In genomic region chr17:35547465-35547864, GRCm38 (mm10) we compare ENCODE assay signal across 39 mouse cellular contexts. TPM values are rescaled to one million over a fixed set of nuclear protein-coding genes. Genes with fewer than 3 reads are reported as not detected.
DNase-seq lines count a peak whose midpoint lies in the region; TF ChIP-seq lines count a peak whose summit lies in the region.
"Had no signal": no experiment of that assay in that cellular context is flagged by ENCODE, and none has a peak within 500 bp of the region (broad histone marks: within the 10 kb centered on the region; RNA-seq: fewer than 3 reads in every experiment).

No protein-coding gene starts in this region.

- peaks cover 90% of the 10 kb centered on the region for H3K4me1 ChIP-seq in E14TG2a.4 (replicated peaks; ENCODE audit: low read depth, low read length)
- H3K4me1 ChIP-seq: liver, embryonic 12.5 days had no signal

- DNase-seq in layer of hippocampus, adult 2 months (ENCODE audit: low spot score in 2 of 2), result no peak
- no peak for DNase-seq in layer of hippocampus, postnatal 14 days (ENCODE audit: low spot score in 2 of 2)
- DNase-seq in ES-CJ7 (ENCODE audit: low read depth, low spot score), result peak; percentile 90
- no peak for DNase-seq in brain, embryonic 14.5 days (ENCODE audit: low read depth)
- no peak for DNase-seq in kidney, postnatal 14 days
- DNase-seq in natural killer cell, adult 2 months (ENCODE audit: low spot score in 2 of 2), result no peak
- DNase-seq: adrenal gland, postnatal 10 days; cerebellum, adult 11 months; cerebellum, adult 9-10 months; cerebellum, postnatal 36 days; gastrocnemius, postnatal 25 days; heart, adult 11 months; heart, postnatal 10 days; kidney, adult 9 months; kidney, postnatal 10 days; lung, adult 18-20 months; lung, postnatal 10 days; right cerebral cortex, postnatal 25 days; thymus, postnatal 14 days had no signal

- H3K9me3 ChIP-seq in E14TG2a.4 (ENCODE audit: low read length), result no peaks in the 10 kb centered on the region
- H3K9me3 ChIP-seq: heart, embryonic 13.5 days; hindbrain, embryonic 12.5 days; limb, embryonic 13.5 days; liver, embryonic 12.5 days; midbrain, embryonic 15.5 days; neural tube, embryonic 12.5 days; stomach, embryonic 15.5 days had no signal

- no peak for TF ChIP-seq POLR2A in brain, embryonic 14.5 days (IDR thresholded peaks at IDR 0.05; ENCODE audit: borderline replicate concordance, extremely low read depth, insufficient read depth, insufficient read length, poor library complexity, severe bottlenecking)

- no peaks in the 10 kb centered on the region for H3K36me3 ChIP-seq in E14TG2a.4 (ENCODE audit: insufficient read depth, low read length)
- H3K36me3 ChIP-seq: heart, embryonic 13.5 days; hindbrain, embryonic 12.5 days; limb, embryonic 13.5 days; liver, embryonic 12.5 days; midbrain, embryonic 15.5 days; neural tube, embryonic 12.5 days; stomach, embryonic 15.5 days had no signal

- 0 out of 2 replicates have a peak, but pooled peaks have one; percentile 9 for TF ChIP-seq CTCF in layer of hippocampus, adult 2 months (conservative IDR thresholded peaks at IDR 0.05)
- peak; percentile 54 for TF ChIP-seq CTCF in E14TG2a.4 (conservative IDR thresholded peaks at IDR 0.05; ENCODE audit: low read length)
- 0 out of 2 replicates have a peak, but pooled peaks have one; percentile 12 for TF ChIP-seq CTCF in brain, embryonic 14.5 days (IDR thresholded peaks at IDR 0.05; ENCODE audit: borderline replicate concordance, extremely low read depth, insufficient read depth, insufficient read length)

- no peak overlapping the region for H3K4me3 ChIP-seq in layer of hippocampus, adult 2 months
- H3K4me3 ChIP-seq in E14TG2a.4 (replicated peaks; ENCODE audit: low read length), result peak overlapping the region; percentile 53
- H3K4me3 ChIP-seq: heart, embryonic 13.5 days; hindbrain, embryonic 12.5 days; limb, embryonic 13.5 days; liver, embryonic 12.5 days; midbrain, embryonic 15.5 days; neural tube, embryonic 12.5 days; stomach, embryonic 15.5 days had no signal

- no peak overlapping the region for H3K27ac ChIP-seq in layer of hippocampus, adult 2 months
- H3K27ac ChIP-seq: hindbrain, embryonic 12.5 days; hindbrain, postnatal 0 days; limb, embryonic 13.5 days; liver, embryonic 12.5 days; midbrain, embryonic 15.5 days; neural tube, embryonic 12.5 days; stomach, embryonic 15.5 days had no signal

- H3K27me3 ChIP-seq in E14TG2a.4 (ENCODE audit: insufficient read depth, low read length), result no peaks in the 10 kb centered on the region
- H3K27me3 ChIP-seq: heart, embryonic 13.5 days; limb, embryonic 13.5 days; midbrain, embryonic 15.5 days; neural tube, embryonic 12.5 days; stomach, embryonic 15.5 days had no signal

RNA-seq across cellular contexts. Expression of gene Cdsn, which starts 4.5 kb away (rescaled TPM):
- total RNA-seq in layer of hippocampus, adult 2 months (2021), result under 1 TPM in 1 of 2 experiments, not detected in 1; 0.25 TPM
- total RNA-seq in layer of hippocampus, postnatal 14 days (2021), result under 1 TPM; 0.14 to 0.44 TPM
- polyA plus RNA-seq in brain, embryonic 14.5 days (2012; rRNA removed), result 0.06 and 0.18 TPM in 2 replicates
- total RNA-seq: hindbrain, postnatal 0 days had no signal
- polyA plus RNA-seq: embryonic facial prominence, embryonic 11.5 days; liver, embryonic 12.5 days; neural tube, embryonic 12.5 days had no signal

RNA-seq across cellular contexts. Expression of gene Psors1c2, which starts 14.5 kb away (rescaled TPM):
- 1 to 10 TPM in 1 of 2 experiments, under 1 TPM in 1; 0.59 to 1.1 TPM for total RNA-seq in layer of hippocampus, adult 2 months (2021)
- under 1 TPM in 1 of 2 experiments, not detected in 1; 0.55 TPM for total RNA-seq in layer of hippocampus, postnatal 14 days (2021)
- polyA plus RNA-seq in brain, embryonic 14.5 days (2012; rRNA removed), result 0.98 and 1.2 TPM in 2 replicates
- total RNA-seq: adrenal gland, postnatal 10 days; CH12.LX; gastrocnemius, adult 18-20 months; gastrocnemius, postnatal 25 days; heart, postnatal 10 days; hindbrain, postnatal 0 days; layer of hippocampus, postnatal 10 days had no signal

RNA-seq across cellular contexts. Expression of gene 2300002M23Rik, which starts 19.8 kb away (rescaled TPM):
- not detected for total RNA-seq in layer of hippocampus, adult 2 months (2021)
- total RNA-seq in layer of hippocampus, postnatal 14 days (2021), result not detected
- 0.06 TPM in 1 of 2 replicates, not detected in the other for polyA plus RNA-seq in brain, embryonic 14.5 days (2012; rRNA removed)
- total RNA-seq: adrenal gland, postnatal 10 days; CH12.LX; gastrocnemius, adult 18-20 months; gastrocnemius, postnatal 25 days; heart, postnatal 10 days; hindbrain, postnatal 0 days; layer of hippocampus, postnatal 10 days; left cerebral cortex, adult 8-10 months; left cerebral cortex, postnatal 36 days had no signal
- polyA plus RNA-seq: C2C12; embryonic facial prominence, embryonic 11.5 days; forebrain, embryonic 14.5 days; frontal cortex, adult 2 months; heart, embryonic 13.5 days; hindbrain, embryonic 12.5 days; intestine, embryonic 16.5 days; limb, embryonic 13.5 days; liver, embryonic 12.5 days; midbrain, embryonic 15.5 days; neural tube, embryonic 12.5 days; urinary bladder, adult 2 months had no signal

RNA-seq across cellular contexts. Expression of gene Cchcr1, which starts 30.6 kb away (rescaled TPM):
- 10 to 100 TPM; 11.0 to 12.6 TPM for total RNA-seq in layer of hippocampus, adult 2 months (2021)
- 1 to 10 TPM; 6.1 to 6.5 TPM for total RNA-seq in layer of hippocampus, postnatal 14 days (2021)
- polyA plus RNA-seq in brain, embryonic 14.5 days (2012; rRNA removed), result 11.5 and 18.4 TPM in 2 replicates

RNA-seq across cellular contexts. Expression of gene Tcf19, which starts 30.8 kb away (rescaled TPM):
- 1 to 10 TPM; 4.7 to 7.2 TPM for total RNA-seq in layer of hippocampus, adult 2 months (2021)
- total RNA-seq in layer of hippocampus, postnatal 14 days (2021), result 1 to 10 TPM; 5.3 to 6.5 TPM
- 17.4 and 33.8 TPM in 2 replicates for polyA plus RNA-seq in brain, embryonic 14.5 days (2012; rRNA removed)
